In the genomic region with DNA sequence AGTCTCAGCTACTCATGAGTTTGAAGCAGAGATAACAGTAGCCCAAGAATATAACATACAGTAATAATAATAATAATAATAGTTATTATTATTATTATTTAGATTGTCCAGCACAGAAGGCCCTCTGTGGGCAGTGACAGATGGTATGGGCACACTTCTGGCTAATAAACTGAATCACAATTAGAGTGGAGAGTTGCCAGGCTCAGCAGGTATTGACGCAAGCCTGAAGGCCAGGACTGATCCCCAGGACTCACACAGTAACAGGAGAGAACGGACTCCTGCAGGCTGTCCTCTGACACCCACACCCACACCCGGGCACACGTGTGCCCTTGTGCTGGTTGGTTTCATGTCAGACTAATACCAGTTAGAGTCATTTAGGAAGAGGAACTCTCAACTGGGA, we compare ENCODE assay signal across 28 mouse cellular contexts.
"Had no signal": no experiment of that assay in that cellular context is flagged by ENCODE, and none has a peak within 500 bp of the region (broad histone marks: within the 10 kb centered on the region; RNA-seq: fewer than 3 reads in every experiment).

No protein-coding gene starts in this region.

- H3K27ac ChIP-seq: heart, embryonic 13.5 days; heart, embryonic 15.5 days; hindbrain, embryonic 13.5 days; hindbrain, embryonic 15.5 days; kidney, embryonic 15.5 days; kidney, postnatal 0 days; layer of hippocampus, adult 2 months; left cerebral cortex, adult 2 months; limb, embryonic 10.5 days; limb, embryonic 12.5 days; liver, embryonic 13.5 days; liver, embryonic 15.5 days had no signal

- H3K36me3 ChIP-seq: heart, embryonic 13.5 days; heart, embryonic 15.5 days; hindbrain, embryonic 13.5 days; hindbrain, embryonic 15.5 days; kidney, embryonic 15.5 days; limb, embryonic 10.5 days; limb, embryonic 12.5 days; liver, embryonic 13.5 days; liver, embryonic 15.5 days had no signal

- H3K9ac ChIP-seq: heart, embryonic 13.5 days; heart, embryonic 15.5 days; hindbrain, embryonic 13.5 days; hindbrain, embryonic 15.5 days; kidney, embryonic 15.5 days; limb, embryonic 12.5 days; liver, embryonic 13.5 days; liver, embryonic 15.5 days; liver, postnatal 0 days had no signal

- H3K9me3 ChIP-seq: heart, embryonic 13.5 days; heart, embryonic 15.5 days; hindbrain, embryonic 13.5 days; hindbrain, embryonic 15.5 days; kidney, embryonic 15.5 days; limb, embryonic 10.5 days; limb, embryonic 12.5 days; liver, embryonic 13.5 days; liver, embryonic 15.5 days had no signal

- H3K4me3 ChIP-seq: heart, embryonic 13.5 days; heart, embryonic 15.5 days; hindbrain, embryonic 13.5 days; hindbrain, embryonic 15.5 days; kidney, embryonic 15.5 days; layer of hippocampus, adult 2 months; left cerebral cortex, adult 2 months; limb, embryonic 10.5 days; limb, embryonic 12.5 days; liver, embryonic 13.5 days; liver, embryonic 15.5 days had no signal

- H3K4me1 ChIP-seq: heart, embryonic 13.5 days; heart, embryonic 15.5 days; hindbrain, embryonic 13.5 days; hindbrain, embryonic 15.5 days; limb, embryonic 12.5 days; liver, embryonic 13.5 days; liver, embryonic 15.5 days had no signal

- H3K4me2 ChIP-seq: heart, embryonic 11.5 days; heart, embryonic 13.5 days; heart, embryonic 15.5 days; hindbrain, embryonic 13.5 days; hindbrain, embryonic 15.5 days; kidney, embryonic 15.5 days; limb, embryonic 12.5 days; liver, embryonic 11.5 days; liver, embryonic 13.5 days; liver, embryonic 15.5 days had no signal

- DNase-seq: gastrocnemius, postnatal 14 days; gastrocnemius, postnatal 36 days; heart, adult 18-20 months; heart, postnatal 14 days; heart, postnatal 36 days; kidney, adult 11 months; kidney, adult 2 months; kidney, adult 9 months; kidney, postnatal 25 days; kidney, postnatal 4 days; liver; liver, embryonic 13.5 days; liver, postnatal 0 days; lung, adult 2 months had no signal

- H3K27me3 ChIP-seq: heart, embryonic 13.5 days; heart, embryonic 15.5 days; hindbrain, embryonic 13.5 days; hindbrain, embryonic 15.5 days; kidney, embryonic 15.5 days; limb, embryonic 12.5 days; liver, embryonic 13.5 days; liver, embryonic 15.5 days had no signal

- ATAC-seq: intestine, embryonic 16.5 days; liver, postnatal 0 days had no signal
